Mouse (Mus musculus) gonadal fat pad, adult 2 months (tissue): ENCODE results near the gene Nmt1. TPM values are rescaled to one million over a fixed set of nuclear protein-coding genes. Genes with fewer than 3 reads are reported as not detected.

Experiments used
- DNase-seq: peaks from one replicate; pipeline ENCODE4 v3.0.0-alpha.2; 2012; ENCODE audit warnings: low read depth
- polyA plus RNA-seq: library from polyadenylated mRNA; depleted of rRNA; stranded (reverse); fragments of >200 nt; gene quantifications from 2 replicates; pipeline ENCODE4 v1.2.3, GENCODE M21; 2012

Gene Nmt1
- polyA plus RNA-seq, 1 experiment = 60.0 TPM

DNA sequence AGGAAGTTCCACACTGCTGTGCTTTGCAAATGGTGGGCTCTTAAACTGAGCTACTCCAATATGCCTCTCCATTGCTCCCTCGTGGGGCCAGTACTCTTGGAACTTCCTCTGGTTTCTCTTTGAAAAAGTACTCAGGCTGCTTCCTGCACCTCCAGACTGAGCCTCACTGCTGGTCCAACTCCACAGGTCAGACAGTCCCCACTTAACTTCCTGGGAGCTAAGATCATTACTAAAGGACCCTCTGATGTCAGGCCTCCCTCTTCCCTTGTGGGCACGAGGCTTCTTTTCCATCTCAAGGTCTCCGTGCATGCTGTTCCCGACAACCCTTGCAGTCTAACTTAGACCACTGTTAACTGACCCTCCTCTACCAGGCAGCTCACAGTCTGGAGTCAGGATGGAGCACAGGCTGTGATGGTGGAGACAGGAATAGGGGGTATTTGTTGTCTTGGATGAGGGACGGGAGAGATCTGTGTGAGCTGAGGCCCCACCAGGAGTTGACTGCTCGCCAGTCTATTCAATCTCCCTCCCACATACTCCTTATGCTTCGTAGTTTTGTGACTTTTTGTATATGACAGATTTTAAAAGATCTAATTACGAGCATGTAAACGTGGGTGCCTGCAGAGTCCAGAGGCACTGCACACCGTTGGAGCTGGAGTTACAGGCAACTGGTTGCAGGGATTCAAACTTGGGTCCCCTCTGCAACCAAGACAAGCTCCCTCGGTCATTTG lies 22.6 kb upstream of the Nmt1 start:
- DNase-seq = no peak

GRCm38 (mm10) chr11:103006286-103007000 lies 21.5 kb upstream of the Nmt1 start:
- DNase-seq = no peak

- DNase-seq = no peak
Observed at GRCm38 (mm10) chr11:103007001-103007340, 21.0 kb upstream of the Nmt1 start.

- no peak for DNase-seq
Observed at GRCm38 (mm10) chr11:103008558-103008957, 19.4 kb upstream of the Nmt1 start.

DNA sequence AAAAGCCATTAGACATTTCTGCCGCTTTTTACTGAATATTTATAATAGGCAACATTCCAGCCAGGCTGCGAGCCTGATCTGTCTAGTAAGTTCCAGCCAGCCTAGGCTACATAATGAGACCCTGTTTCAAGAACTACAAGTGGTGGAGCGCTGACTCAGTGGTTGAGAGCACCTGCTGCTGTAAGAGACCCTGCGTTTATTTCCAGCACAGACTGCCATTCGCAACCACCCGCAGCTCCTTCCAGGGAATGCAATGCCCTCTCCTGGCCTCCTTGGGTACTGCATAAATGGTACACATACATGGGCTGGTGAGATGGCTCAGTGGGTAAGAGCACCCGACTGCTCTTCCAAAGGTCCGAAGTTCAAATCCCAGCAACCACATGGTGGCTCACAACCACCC lies 18.8 kb upstream of the Nmt1 start:
- DNase-seq = no peak

DNA sequence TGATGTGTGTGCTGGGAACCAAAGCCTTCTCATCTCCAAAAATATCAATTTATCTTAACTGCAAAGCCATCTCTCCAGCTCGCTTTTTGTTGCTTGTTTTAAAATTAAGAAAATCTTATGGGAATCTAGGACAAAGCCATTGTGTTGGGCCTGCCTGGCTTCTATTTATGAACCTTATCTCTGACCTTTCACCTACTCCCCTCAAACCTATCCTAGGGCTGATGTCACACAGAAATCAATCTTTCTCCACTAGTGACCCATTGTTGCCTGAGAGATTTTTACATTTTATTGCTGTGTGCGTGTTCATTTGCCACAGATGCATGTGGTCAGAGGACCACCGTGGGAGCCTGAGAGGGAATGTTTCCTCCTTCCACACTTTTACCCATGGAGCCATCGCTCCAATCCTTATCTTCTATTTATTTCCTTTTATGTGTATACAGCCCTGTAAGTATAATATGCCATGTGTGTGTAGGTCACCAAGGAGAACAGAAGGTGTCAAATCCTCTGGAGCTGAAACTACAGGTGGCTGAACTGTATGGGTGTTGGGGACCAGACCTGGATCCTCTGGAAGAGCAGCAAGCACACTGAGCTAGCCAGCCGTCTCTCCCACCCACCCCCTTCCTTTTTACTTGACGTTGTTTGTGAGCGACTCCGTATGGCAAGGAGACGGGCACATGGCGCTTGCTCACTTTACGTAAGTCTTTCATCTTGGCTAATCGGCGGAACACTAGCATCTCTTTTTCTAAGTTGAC lies 17.4 kb upstream of the Nmt1 start:
- no peak for DNase-seq

GRCm38 (mm10) chr11:103011206-103011497 lies 16.8 kb upstream of the Nmt1 start:
- DNase-seq = no peak

- DNase-seq = no peak
Observed at GRCm38 (mm10) chr11:103015881-103016825, 11.8 kb upstream of the Nmt1 start.

DNA sequence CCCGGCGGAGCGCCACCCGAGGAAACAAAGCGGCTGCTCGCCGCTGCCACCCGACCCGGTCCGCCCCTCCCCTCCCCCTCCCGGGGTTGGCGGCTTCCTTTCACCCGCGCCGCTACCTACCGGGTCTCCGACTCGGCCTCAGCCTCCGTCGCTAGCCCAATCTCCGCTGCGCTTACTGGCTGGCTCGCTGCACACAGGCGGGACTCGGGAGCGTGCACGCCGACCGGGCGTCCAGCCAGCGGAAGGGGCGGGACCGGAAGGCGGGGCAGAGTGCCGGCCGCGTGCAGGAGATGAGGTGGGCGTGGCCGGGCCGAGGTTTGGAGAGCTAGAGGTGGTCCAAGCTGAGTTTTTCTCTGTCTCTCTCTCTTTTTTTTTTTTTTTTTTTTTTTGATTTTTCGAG lies 11.1 kb upstream of the Nmt1 start:
- no peak for DNase-seq

DNA sequence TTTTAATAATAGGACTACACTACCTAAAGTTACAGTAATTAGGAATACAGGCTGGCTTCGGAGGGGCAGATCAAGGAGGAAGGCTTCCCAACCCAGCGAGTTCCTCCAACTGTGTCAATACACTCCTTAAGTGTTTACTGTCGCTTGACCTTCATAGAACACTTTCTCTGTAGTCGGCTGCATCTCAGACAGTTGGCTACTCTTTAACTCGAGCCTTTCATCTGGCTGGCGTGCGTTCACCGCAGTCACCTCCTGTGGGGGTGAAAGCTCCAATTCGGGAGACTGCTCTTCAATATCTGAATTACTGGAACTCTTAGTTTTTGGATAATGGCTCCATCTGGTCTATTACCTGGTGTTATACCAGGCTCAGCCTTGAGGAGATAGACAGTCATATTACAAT lies 10.3 kb upstream of the Nmt1 start:
- DNase-seq = no peak

- no peak for DNase-seq
Observed at GRCm38 (mm10) chr11:103018860-103019259, 9.1 kb upstream of the Nmt1 start.

DNA sequence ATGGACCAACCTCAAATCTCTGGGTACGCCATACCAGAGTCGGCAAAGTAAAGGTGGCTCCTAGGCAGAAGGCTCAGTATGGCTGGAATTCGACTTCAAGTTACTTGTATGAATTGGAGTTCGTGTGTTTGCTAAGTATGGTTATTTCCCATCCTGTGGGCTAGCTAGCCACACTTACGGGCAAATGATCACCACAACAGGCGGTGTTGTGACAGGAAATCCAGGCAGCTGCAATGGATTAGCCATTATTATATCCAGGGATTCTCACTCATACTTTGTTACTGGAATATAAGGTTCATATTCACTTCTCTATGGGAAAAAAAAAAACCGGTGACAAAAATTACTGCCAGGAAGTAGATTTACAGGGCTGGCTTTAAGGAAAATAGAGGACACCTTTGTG lies 8.7 kb upstream of the Nmt1 start:
- no peak for DNase-seq

DNA sequence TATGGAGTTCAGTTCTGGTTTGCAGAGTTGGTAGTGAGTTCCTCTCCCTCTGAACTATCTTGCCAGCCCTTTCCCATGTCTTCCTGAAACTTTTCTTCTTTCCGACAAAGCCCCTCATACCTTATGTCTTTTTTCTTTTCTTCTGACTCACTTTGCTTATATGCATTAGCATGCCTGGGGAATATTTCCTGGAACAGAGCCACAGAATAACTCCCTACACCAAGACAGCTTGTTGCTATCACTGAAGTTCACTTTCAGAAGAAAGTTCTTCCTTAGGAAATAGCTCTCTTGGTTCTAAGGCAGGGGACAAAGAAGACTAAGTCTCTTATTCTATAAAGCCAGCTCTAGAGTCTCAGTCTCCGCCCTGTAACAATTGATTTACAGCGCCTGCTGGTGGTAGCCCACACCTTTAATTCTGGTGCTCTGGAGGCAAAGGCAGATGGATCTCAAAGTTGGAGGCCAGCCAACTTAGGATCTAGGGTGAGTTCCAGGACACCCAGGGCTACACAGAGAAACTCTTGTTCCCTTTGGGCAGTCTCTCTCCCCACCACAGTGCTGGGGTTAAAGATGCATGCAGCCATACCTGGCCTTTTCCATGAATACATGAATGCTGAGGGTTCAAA lies 7.2 kb upstream of the Nmt1 start:
- no peak for DNase-seq

GRCm38 (mm10) chr11:103023974-103024373 lies 4.0 kb upstream of the Nmt1 start:
- no peak for DNase-seq

- no peak for DNase-seq
Observed at GRCm38 (mm10) chr11:103026901-103027300, 1.1 kb upstream of the Nmt1 start.

- no peak for DNase-seq
Observed at GRCm38 (mm10) chr11:103027570-103028175, 317 bp upstream of the Nmt1 start.

DNA sequence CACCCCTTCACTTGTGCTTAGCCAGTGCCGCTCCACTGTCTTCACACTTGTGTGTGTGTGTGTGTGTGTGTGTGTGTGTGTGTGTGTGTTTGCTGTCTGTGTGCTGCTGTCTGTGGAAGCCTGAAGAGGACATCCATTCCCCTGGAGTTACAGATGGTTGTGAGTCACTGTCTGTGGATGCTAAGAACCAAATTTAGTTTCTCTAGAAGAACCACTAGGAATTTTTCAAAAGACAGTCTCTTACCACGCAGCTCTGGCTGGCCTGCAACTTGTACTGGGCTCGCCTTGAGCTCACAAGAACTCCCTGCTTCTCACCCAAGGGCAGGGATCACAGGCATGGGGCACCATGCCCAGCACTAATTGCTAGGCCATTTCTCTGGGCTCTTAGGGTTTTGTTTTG lies 5.0 kb downstream of the Nmt1 start:
- no peak for DNase-seq

GRCm38 (mm10) chr11:103035007-103035406 lies 7.0 kb downstream of the Nmt1 start:
- no peak for DNase-seq

GRCm38 (mm10) chr11:103036881-103037465 lies 9.0 kb downstream of the Nmt1 start:
- no peak for DNase-seq

DNA sequence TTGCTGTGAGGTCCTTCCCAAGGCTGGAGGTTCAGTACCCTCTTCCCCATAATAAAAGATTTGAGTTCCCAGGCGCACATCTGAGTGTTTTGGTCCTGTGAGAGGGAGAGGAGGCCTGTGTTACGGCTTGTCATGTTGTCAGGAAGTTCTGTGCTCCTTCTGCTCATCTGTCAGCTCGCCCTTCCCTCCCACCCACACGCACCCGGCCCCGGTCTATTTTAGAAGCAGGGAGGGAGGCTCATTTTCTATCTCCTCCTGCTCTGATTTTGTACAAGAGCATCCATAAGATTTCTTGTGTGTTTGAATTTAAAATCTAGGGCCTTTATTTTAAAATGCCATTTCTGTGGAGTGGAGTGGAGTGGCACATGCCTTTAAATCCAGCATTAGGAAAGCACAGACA lies 10.0 kb downstream of the Nmt1 start:
- no peak for DNase-seq

DNA sequence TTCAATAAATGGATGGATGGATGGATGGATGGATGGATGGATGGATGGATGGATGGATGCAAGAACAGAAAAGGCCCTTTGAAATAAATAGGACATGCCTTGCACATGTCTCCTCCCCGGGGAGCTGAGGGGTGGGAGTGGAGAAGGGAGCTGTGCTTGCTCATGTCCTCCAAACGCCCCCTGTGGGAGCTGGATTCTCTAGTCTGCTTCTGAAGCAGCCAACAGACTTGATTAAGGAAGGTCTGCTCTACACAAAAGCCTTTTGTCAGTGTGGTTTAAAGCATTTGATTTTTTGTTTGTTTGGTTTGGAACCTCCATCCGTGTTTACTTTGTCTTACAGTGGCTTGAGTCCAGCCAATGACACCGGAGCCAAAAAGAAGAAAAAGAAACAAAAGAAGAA lies 14.8 kb downstream of the Nmt1 start:
- no peak for DNase-seq
